Mouse (Mus musculus): ENCODE measurements at regions not wholly inside any gene's neighbourhood (a gene's known extent, or its start where the extent isn't known, plus 50 kb on each side); places are given as distances from the start of the nearest gene placed in this dataset.

DNA sequence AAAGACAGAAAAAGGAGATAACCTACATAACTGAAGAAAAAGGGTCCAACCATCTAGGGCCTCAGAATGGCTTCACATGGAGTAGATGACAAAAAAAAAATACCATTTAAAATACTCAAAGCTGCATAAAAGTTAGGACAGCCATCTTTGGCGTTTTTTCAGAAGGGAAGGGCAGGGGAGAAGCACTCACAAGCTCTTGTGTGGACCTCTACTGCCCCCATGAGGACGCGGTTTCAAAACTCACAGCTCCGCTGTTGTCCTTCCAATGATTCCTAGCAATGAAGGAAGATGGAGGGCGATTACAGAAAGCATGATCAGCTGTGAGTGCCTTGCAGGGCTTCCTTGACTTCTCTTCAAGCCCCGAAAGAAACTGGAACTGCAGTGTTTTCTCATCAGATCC is 140.8 kb upstream of the Olfr1324 start:
- no peak for TF ChIP-seq GATA1 (IDR thresholded peaks at IDR 0.05; ENCODE audit: borderline replicate concordance, low read length)
- no peak for TF ChIP-seq FLI1 (IDR thresholded peaks at IDR 0.05; ENCODE audit: low read length)
